Mouse (Mus musculus): Measurements from ENCODE around the gene Gpatch2l. TPM values are rescaled to one million over a fixed set of nuclear protein-coding genes. Genes with fewer than 3 reads are reported as not detected.

Gene Gpatch2l
- polyA plus RNA-seq, 1 experiment, result 20.7 TPM

- no peak for DNase-seq (ENCODE audit: extremely low spot score in 1 of 2, low spot score in 1 of 2)
Measured at GRCm38 (mm10) chr12:86276463-86276862, 34.8 kb downstream of the Gpatch2l start.

DNA sequence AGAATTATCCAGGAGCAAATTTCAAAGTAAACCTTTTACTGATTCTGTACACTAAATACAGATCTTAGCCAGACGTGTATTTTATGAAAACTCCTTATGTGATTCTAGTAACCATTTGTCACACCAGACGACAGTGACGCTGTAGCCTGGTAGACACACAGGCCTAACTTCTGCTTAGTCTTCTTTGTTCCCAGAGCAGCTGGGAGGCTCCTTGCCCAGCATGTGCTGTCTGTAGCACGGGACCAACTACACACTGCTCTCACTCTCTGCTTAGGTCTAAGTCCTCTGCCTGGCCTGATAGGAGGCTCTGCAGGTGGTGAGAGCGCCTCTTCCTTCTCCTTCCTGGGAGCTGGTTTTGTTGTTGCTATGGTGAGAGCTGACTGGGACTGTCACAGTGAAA lies 35.2 kb downstream of the Gpatch2l start:
- peak in 1 of 2 experiments; percentile 33 for DNase-seq (ENCODE audit: extremely low spot score in 1 of 2, low spot score in 1 of 2)

GRCm38 (mm10) chr12:86280000-86280399 lies 38.3 kb downstream of the Gpatch2l start:
- DNase-seq (ENCODE audit: extremely low spot score in 1 of 2, low spot score in 1 of 2), result no peak

DNA sequence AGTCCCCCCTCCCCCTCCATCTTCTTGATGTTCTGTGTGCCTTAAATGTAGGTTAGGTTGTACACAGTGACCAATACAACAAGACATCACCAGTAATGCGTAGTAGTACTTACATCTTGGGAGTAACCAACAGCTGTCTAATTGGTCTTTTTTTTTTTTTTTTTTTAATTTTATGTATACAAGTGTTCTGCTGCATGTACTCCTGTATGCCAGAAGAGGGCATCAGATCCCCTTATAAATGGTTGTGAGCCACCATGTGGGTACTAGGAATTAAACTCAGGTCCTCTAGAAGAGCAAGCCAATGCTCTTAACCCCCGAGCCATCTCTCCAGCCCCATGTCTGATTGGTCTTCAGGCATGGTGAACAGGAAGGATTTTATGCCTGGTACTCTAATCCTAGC lies 44.0 kb downstream of the Gpatch2l start:
- no peak for DNase-seq (ENCODE audit: extremely low spot score in 1 of 2, low spot score in 1 of 2)

- DNase-seq (ENCODE audit: extremely low spot score in 1 of 2, low spot score in 1 of 2), result no peak
Measured at GRCm38 (mm10) chr12:86297450-86297849, 55.8 kb downstream of the Gpatch2l start.

DNA sequence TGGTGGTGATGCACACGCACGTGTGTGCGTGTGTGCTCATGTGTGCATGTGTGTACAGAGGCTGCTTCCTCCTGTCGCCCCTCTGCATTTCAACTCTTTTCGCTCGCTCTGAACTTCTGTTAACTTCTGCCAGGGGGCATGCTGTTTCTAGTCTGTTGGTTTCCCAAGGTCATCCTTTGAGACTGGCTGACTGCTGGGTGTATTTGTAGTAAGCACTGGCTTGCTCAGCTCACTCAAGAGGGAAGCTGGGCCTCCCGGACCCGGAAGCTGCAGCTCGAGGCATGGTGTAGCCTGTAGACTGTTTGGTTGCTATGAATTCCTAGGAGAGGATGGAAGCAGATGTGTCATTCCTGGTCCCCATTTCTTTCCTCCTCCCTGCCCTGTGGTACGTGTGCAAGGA lies 61.3 kb downstream of the Gpatch2l start:
- DNase-seq (ENCODE audit: extremely low spot score in 1 of 2, low spot score in 1 of 2), result no peak

DNA sequence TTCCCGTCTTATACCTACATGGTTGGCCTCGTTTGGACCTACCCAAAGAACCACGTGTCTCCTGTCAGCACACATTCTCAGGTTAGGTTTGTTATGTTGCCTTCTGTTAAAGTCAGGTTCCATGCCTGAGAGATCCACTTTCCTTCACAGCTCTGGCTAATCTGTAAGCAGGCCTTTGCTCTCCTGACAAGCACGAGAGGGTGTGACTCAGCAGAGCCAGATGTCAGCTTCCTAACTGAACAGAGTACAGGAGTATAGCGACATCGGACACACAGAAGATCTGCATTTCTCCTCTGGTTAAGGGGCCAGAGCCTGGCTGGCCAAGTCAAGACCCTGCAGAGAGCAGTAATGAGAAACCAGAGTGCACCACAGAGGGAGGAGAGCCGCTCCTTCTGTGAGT lies 63.4 kb downstream of the Gpatch2l start:
- DNase-seq (ENCODE audit: extremely low spot score in 1 of 2, low spot score in 1 of 2), result no peak

GRCm38 (mm10) chr12:86305635-86306243 lies 64.1 kb downstream of the Gpatch2l start:
- DNase-seq (ENCODE audit: extremely low spot score in 1 of 2, low spot score in 1 of 2), result no peak

GRCm38 (mm10) chr12:86309474-86309873 lies 67.8 kb downstream of the Gpatch2l start:
- no peak for DNase-seq (ENCODE audit: extremely low spot score in 1 of 2, low spot score in 1 of 2)

GRCm38 (mm10) chr12:86309902-86310301 lies 68.2 kb downstream of the Gpatch2l start:
- DNase-seq (ENCODE audit: extremely low spot score in 1 of 2, low spot score in 1 of 2), result no peak

- no peak for DNase-seq (ENCODE audit: extremely low spot score in 1 of 2, low spot score in 1 of 2)
Measured at GRCm38 (mm10) chr12:86320629-86321028, 79.0 kb downstream of the Gpatch2l start.

DNA sequence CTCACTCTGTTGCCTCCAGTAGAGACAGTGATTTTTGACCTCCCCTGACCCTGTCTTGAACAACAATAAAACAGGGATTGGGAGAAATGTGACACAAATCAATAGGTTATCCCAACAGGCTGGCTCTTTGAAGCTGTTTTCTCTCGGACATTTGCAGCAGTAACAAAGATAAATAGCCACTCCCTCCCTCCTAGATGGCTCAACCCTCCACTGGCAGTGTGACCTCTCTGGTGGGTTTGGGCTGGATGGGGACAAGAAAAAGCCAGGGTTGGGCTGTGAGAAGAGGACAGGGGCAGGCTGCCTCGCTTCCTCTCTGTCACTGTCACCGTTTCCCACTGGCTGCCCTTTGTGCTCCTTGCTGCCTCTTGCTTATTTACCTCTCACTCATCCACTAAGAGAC lies 82.6 kb downstream of the Gpatch2l start:
- DNase-seq (ENCODE audit: extremely low spot score in 1 of 2, low spot score in 1 of 2), result no peak

DNA sequence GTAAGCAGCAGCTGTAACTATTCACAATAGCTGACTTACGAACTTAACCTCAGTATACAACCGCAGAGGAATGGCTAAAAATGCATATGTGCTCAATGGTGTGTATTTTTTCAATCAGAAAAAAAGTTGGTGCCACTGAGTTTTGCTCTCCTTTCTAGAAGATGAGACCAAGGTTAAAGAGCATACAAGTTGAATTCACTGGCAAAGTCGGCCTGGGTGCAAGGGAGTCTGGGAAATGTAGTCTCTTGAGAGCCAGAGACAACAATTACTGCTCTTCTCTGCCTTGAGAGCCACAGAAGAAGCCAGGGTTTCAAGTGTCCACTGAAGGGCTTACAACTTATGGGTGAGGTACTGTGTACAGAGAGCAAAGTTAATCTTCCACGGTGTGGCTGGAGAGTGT lies 88.2 kb downstream of the Gpatch2l start:
- DNase-seq (ENCODE audit: extremely low spot score in 1 of 2, low spot score in 1 of 2), result no peak

DNA sequence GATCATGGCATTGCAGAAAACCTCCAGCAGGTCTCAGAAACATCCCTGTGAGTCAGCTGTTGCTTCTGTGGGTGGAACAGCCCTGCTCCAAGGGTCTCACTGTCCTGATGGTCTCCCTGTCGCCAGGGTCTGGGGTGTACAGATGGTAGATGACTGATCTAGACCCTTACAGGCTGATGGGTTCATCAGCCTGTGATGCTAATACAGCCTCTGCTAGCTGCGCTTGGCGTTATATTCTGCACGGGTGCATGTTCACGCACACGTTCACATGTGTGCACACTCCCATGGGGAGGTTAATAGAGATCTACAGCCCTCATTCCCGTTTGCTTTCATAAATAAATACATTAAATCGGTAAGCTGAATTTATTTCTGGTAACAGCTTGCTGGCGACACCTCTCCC lies 89.0 kb downstream of the Gpatch2l start:
- no peak for DNase-seq (ENCODE audit: extremely low spot score in 1 of 2, low spot score in 1 of 2)

- no peak for DNase-seq (ENCODE audit: extremely low spot score in 1 of 2, low spot score in 1 of 2)
Measured at GRCm38 (mm10) chr12:86331248-86331647, 89.6 kb downstream of the Gpatch2l start.

DNA sequence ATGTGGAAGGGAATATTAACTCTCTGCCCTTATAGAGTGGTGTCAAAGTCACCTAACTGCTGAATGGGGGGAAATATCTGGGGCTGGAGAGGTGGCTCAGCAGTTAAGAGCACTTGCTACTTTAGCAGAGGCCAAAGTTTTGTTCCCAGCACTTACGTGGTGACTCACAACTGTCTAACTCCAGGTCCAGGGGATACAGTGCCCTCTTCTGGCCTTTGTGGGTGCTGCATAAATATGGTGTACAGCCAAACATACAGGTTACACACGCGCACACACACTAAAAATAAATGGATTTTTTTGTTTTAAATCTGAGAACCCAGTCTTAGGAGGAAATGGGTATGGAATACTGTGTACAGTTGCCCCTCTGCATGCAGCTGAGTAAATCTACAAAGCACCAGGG lies 94.6 kb downstream of the Gpatch2l start:
- no peak for DNase-seq (ENCODE audit: extremely low spot score in 1 of 2, low spot score in 1 of 2)

DNA sequence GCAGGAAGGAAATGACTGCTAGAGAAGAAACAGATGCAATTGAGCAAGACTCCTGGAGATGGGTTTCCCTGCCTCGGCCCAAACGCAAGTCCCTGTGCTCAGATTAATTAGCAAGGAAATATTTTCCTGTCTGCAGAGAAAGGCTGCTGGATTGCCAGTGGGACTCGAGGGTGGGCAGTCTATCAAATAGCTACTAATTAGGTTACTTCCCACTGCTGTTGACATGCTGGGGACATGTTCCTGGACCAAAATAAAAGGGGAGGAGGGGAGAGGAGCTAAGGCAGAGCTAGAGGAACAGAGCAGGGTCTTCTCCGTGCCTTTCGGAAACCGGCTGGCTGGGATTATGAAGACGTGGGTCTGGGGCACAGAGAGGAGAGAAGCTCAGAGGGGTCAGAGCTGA lies 95.2 kb downstream of the Gpatch2l start:
- no peak for DNase-seq (ENCODE audit: extremely low spot score in 1 of 2, low spot score in 1 of 2)

Other genes with a start within 250 kb of the Gpatch2l start
- 15.3 and 16.6 TPM in 2 replicates for gene Tgfb3, start 162.8 kb upstream of the Gpatch2l start, polyA plus RNA-seq (2012; rRNA removed)
- gene Ift43, start 159.3 kb upstream of the Gpatch2l start, polyA plus RNA-seq (2012; rRNA removed), result 27.8 and 30.7 TPM in 2 replicates
- gene Esrrb, start 119.3 kb downstream of the Gpatch2l start, polyA plus RNA-seq (2012; rRNA removed), result 0.90 and 0.92 TPM in 2 replicates